In genomic region chr9:34612886-34613769, GRCm38 (mm10) we compare ENCODE assay signal across 13 mouse cellular contexts.
DNase-seq lines count a peak whose midpoint lies in the region; ATAC-seq and TF ChIP-seq lines count a peak whose summit lies in the region.
"Had no signal": no experiment of that assay in that cellular context is flagged by ENCODE, and none has a peak within 500 bp of the region (broad histone marks: within the 10 kb centered on the region; RNA-seq: fewer than 3 reads in every experiment).

No protein-coding gene starts in this region.

- H3K4me2 ChIP-seq in forebrain, postnatal 0 days (ENCODE audit: low read depth), result no peak overlapping the region
- no peak overlapping the region for H3K4me2 ChIP-seq in forebrain, embryonic 11.5 days (ENCODE audit: low read depth, low read length, severe bottlenecking)
- H3K4me2 ChIP-seq: lung, embryonic 15.5 days had no signal

- H3K4me1 ChIP-seq in forebrain, postnatal 0 days (ENCODE audit: insufficient read depth), result peaks cover 8% of the 10 kb centered on the region; the same call in 1 of the 2 replicates
- no peaks in the 10 kb centered on the region for H3K4me1 ChIP-seq in forebrain, embryonic 11.5 days (replicated peaks; ENCODE audit: control insufficient read depth, insufficient read depth, low read length)
- H3K4me1 ChIP-seq: lung, embryonic 15.5 days; megakaryocyte, embryonic 14.5 days had no signal

- H3K9ac ChIP-seq in forebrain, postnatal 0 days, result no peak overlapping the region
- H3K9ac ChIP-seq in forebrain, embryonic 11.5 days (ENCODE audit: low read length), result no peak overlapping the region
- H3K9ac ChIP-seq: lung, embryonic 15.5 days had no signal

- no peaks in the 10 kb centered on the region for H3K27me3 ChIP-seq in forebrain, postnatal 0 days (ENCODE audit: insufficient read depth, low read length)
- no peaks in the 10 kb centered on the region for H3K27me3 ChIP-seq in forebrain, embryonic 11.5 days (ENCODE audit: control insufficient read depth, insufficient read depth, low read length)
- H3K27me3 ChIP-seq: lung, embryonic 15.5 days; megakaryocyte, embryonic 14.5 days had no signal

- intact Hi-C loops in left cerebral cortex, postnatal 4 days (cut with DNase I), result no loop called here

- TF ChIP-seq CTCF in forebrain, postnatal 0 days (IDR thresholded peaks at IDR 0.05; ENCODE audit: low read depth), result no peak

- no peaks in the 10 kb centered on the region for H3K9me3 ChIP-seq in forebrain, postnatal 0 days (ENCODE audit: low read length)
- no peaks in the 10 kb centered on the region for H3K9me3 ChIP-seq in forebrain, embryonic 11.5 days (ENCODE audit: control insufficient read depth, low read length)
- H3K9me3 ChIP-seq: heart, embryonic 10.5 days; lung, embryonic 15.5 days had no signal

- H3K4me3 ChIP-seq in forebrain, postnatal 0 days (ENCODE audit: low read depth, low read length), result no peak overlapping the region
- H3K4me3 ChIP-seq in forebrain, embryonic 11.5 days (ENCODE audit: low read depth, low read length), result no peak overlapping the region
- H3K4me3 ChIP-seq: heart, embryonic 10.5 days; lung, embryonic 15.5 days; megakaryocyte, embryonic 14.5 days had no signal

- no peak for DNase-seq in forebrain, postnatal 0 days
- no peak for DNase-seq in forebrain, embryonic 11.5 days (ENCODE audit: low spot score)
- DNase-seq in left cerebral cortex, postnatal 4 days, result peak; percentile 84
- DNase-seq in left cerebral cortex, adult 18-20 months (ENCODE audit: low spot score in 2 of 2), result no peak
- peak; percentile 83 for DNase-seq in cerebellum, adult 11-12 months
- peak; percentile 70 to 76 for DNase-seq in cerebellum, postnatal 36 days
- DNase-seq in thymus, postnatal 0 days (ENCODE audit: low spot score), result no peak
- DNase-seq: kidney, adult 18-20 months; kidney, postnatal 4 days; liver had no signal

- WGBS in forebrain, postnatal 0 days, result 65% methylated on average over 6 of the region's 6 CpGs
- WGBS in forebrain, embryonic 11.5 days, result 95% methylated on average over 6 of the region's 6 CpGs

- H3K36me3 ChIP-seq in forebrain, postnatal 0 days (ENCODE audit: insufficient read depth), result no peaks in the 10 kb centered on the region
- H3K36me3 ChIP-seq in forebrain, embryonic 11.5 days (ENCODE audit: control insufficient read depth, insufficient read depth, low read length), result no peaks in the 10 kb centered on the region
- H3K36me3 ChIP-seq: heart, embryonic 10.5 days; lung, embryonic 15.5 days had no signal

- ATAC-seq in forebrain, postnatal 0 days, result peak; percentile 45
- ATAC-seq in forebrain, embryonic 11.5 days (replicated peaks; ENCODE audit: low FRiP score), result no peak

- no peak overlapping the region for H3K27ac ChIP-seq in forebrain, postnatal 0 days (ENCODE audit: low read depth, low read length)
- no peak overlapping the region for H3K27ac ChIP-seq in forebrain, embryonic 11.5 days (ENCODE audit: low read depth, low read length)
- H3K27ac ChIP-seq: heart, embryonic 10.5 days; lung, embryonic 15.5 days had no signal

Comparison
In these comparisons a context has a peak if more than half of its experiments do, and no peak if none do; other contexts are left out.
1. DNase-seq: peak in left cerebral cortex, postnatal 4 days (single experiment), cerebellum, adult 11-12 months (single experiment) and cerebellum, postnatal 36 days (2 of 2); none in forebrain, postnatal 0 days (single experiment), forebrain, embryonic 11.5 days (single experiment), left cerebral cortex, adult 18-20 months (0 of 2) and thymus, postnatal 0 days (single experiment).